Mouse (Mus musculus): ENCODE measurements at regions not wholly inside any gene's neighbourhood (a gene's known extent, or its start where the extent isn't known, plus 50 kb on each side); places are given as distances from the start of the nearest gene placed in this dataset.

GRCm38 (mm10) chr11:52628875-52629274, 135.6 kb upstream of the Fstl4 start:
- no peak for DNase-seq (ENCODE audit: low read depth, low spot score)

- DNase-seq (ENCODE audit: low read depth, low spot score): no peak
Observed at GRCm38 (mm10) chr11:52629776-52630175, 134.7 kb upstream of the Fstl4 start.

GRCm38 (mm10) chr11:52631579-52631978, 132.9 kb upstream of the Fstl4 start:
- no peak for DNase-seq (ENCODE audit: low read depth, low spot score)

GRCm38 (mm10) chr11:52634189-52634588, 130.2 kb upstream of the Fstl4 start:
- no peak for DNase-seq (ENCODE audit: low read depth, low spot score)

GRCm38 (mm10) chr11:52635716-52636389, 128.6 kb upstream of the Fstl4 start:
- no peak for DNase-seq (ENCODE audit: low read depth, low spot score)

- DNase-seq (ENCODE audit: low read depth, low spot score): no peak
Observed at GRCm38 (mm10) chr11:52638939-52639338, 125.5 kb upstream of the Fstl4 start.

GRCm38 (mm10) chr11:52641725-52642338, 122.6 kb upstream of the Fstl4 start:
- DNase-seq (ENCODE audit: low read depth, low spot score): peak; percentile 35

- no peak for DNase-seq (ENCODE audit: low read depth, low spot score)
Observed at GRCm38 (mm10) chr11:52644081-52644768, 120.2 kb upstream of the Fstl4 start.

GRCm38 (mm10) chr11:52648176-52648839, 116.1 kb upstream of the Fstl4 start:
- no peak for DNase-seq (ENCODE audit: low read depth, low spot score)

GRCm38 (mm10) chr11:52648849-52649400, 115.5 kb upstream of the Fstl4 start:
- DNase-seq (ENCODE audit: low read depth, low spot score): no peak

- no peak for DNase-seq (ENCODE audit: low read depth, low spot score)
Observed at GRCm38 (mm10) chr11:52654640-52655039, 109.8 kb upstream of the Fstl4 start.

- DNase-seq (ENCODE audit: low read depth, low spot score): no peak
Observed at GRCm38 (mm10) chr11:52655720-52656474, 108.5 kb upstream of the Fstl4 start.

- no peak for DNase-seq (ENCODE audit: low read depth, low spot score)
Observed at GRCm38 (mm10) chr11:52661234-52661633, 103.2 kb upstream of the Fstl4 start.

GRCm38 (mm10) chr11:52661894-52662593, 102.4 kb upstream of the Fstl4 start:
- no peak for DNase-seq (ENCODE audit: low read depth, low spot score)

- DNase-seq (ENCODE audit: low read depth, low spot score): no peak
Observed at GRCm38 (mm10) chr11:52665343-52665742, 99.1 kb upstream of the Fstl4 start.

GRCm38 (mm10) chr11:52675022-52675421, 89.4 kb upstream of the Fstl4 start:
- DNase-seq (ENCODE audit: low read depth, low spot score): peak; percentile 14

GRCm38 (mm10) chr11:52678259-52678658, 86.2 kb upstream of the Fstl4 start:
- DNase-seq (ENCODE audit: low read depth, low spot score): no peak

- no peak for DNase-seq (ENCODE audit: low read depth, low spot score)
Observed at GRCm38 (mm10) chr11:52685436-52685835, 79.0 kb upstream of the Fstl4 start.

GRCm38 (mm10) chr11:52692701-52693100, 71.7 kb upstream of the Fstl4 start:
- no peak for DNase-seq (ENCODE audit: low read depth, low spot score)

GRCm38 (mm10) chr11:52701682-52702081, 62.8 kb upstream of the Fstl4 start:
- DNase-seq (ENCODE audit: low read depth, low spot score): no peak

GRCm38 (mm10) chr11:52703391-52703790, 61.0 kb upstream of the Fstl4 start:
- DNase-seq (ENCODE audit: low read depth, low spot score): no peak

Measured in forelimb bud, embryonic 11.5 days (tissue).